Mouse (Mus musculus): Measurements from ENCODE around the gene Nsun7. TPM values are rescaled to one million over a fixed set of nuclear protein-coding genes. Genes with fewer than 3 reads are reported as not detected.

Nsun7 gene
- polyA plus RNA-seq, 1 experiment from 2014 or later = not detected

DNA sequence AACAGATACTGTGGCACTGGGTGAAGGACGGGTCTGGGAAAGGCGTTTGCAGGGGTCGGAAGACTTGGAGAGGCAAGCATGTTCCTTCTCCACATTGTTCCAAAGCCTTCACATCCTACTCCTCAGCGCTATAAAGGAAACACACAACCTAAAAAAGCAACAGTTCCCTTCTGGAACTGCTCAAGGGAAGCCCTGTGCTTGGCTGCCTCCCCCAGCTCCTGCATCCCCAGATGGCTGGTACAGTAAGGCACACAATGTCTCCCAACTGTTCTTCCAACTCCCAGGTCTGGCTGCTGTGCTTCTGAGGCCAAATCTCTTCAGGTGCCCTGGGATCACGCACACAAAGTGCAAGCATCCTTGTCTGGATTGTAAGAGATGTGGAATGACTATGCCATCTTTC lies 56.1 kb downstream of the Nsun7 start:
- Histone ChIP-seq H3K27me3 (replicated peaks; ENCODE audit: control insufficient read depth, insufficient read depth, low read length) (no peaks in the 10 kb centered on the region), H3K4me3 (ENCODE audit: low read depth, low read length) (no peak overlapping the region), H3K36me3 (ENCODE audit: control insufficient read depth, insufficient read depth, low read length) (no peaks in the 10 kb centered on the region), H3K9me3 (ENCODE audit: control insufficient read depth, low read length) (no peaks in the 10 kb centered on the region), H3K4me1 (replicated peaks; ENCODE audit: control insufficient read depth, insufficient read depth, low read length) (no peaks in the 10 kb centered on the region), H3K9ac (ENCODE audit: low read depth, low read length) (no peak overlapping the region), H3K4me2 (no peak overlapping the region), H3K27ac (ENCODE audit: low read depth, low read length) (no peak overlapping the region)
- DNase-seq (ENCODE audit: low spot score) (no peak), ATAC-seq (replicated peaks; ENCODE audit: low FRiP score) (no peak)
- 84% methylated on average over 5 of the region's 5 CpGs for WGBS

DNA sequence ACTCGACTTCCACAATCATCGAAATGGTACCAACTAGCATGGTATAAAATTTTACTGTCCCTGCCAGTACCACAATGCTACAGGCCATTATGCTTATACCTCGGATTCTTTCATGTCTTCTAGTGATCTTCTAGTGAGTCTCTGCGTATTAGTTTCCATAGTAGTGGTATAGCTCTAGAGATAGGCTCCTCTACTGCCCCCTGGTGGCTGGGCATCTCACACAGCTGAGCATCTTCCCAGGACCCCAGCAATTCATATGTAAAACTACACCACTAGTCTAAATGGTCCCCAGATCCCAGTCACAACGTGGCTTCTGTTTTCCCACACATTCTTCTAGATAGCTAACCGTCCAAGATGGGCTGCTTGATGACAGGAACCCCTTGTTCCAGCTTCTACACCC lies 59.6 kb downstream of the Nsun7 start:
- WGBS = 61% methylated on average over 6 of the region's 6 CpGs
- no peak overlapping the region for H3K4me2 ChIP-seq
- H3K4me1 ChIP-seq (replicated peaks; ENCODE audit: control insufficient read depth, insufficient read depth, low read length) = no peaks in the 10 kb centered on the region
- H3K4me3 ChIP-seq (ENCODE audit: low read depth, low read length) = no peak overlapping the region
- ATAC-seq (replicated peaks; ENCODE audit: low FRiP score) = no peak
- H3K27me3 ChIP-seq (replicated peaks; ENCODE audit: control insufficient read depth, insufficient read depth, low read length) = no peaks in the 10 kb centered on the region
- DNase-seq (ENCODE audit: low spot score) = no peak
- H3K9me3 ChIP-seq (ENCODE audit: control insufficient read depth, low read length) = no peaks in the 10 kb centered on the region
- H3K27ac ChIP-seq (ENCODE audit: low read depth, low read length) = no peak overlapping the region
- H3K9ac ChIP-seq (ENCODE audit: low read depth, low read length) = no peak overlapping the region
- no peaks in the 10 kb centered on the region for H3K36me3 ChIP-seq (ENCODE audit: control insufficient read depth, insufficient read depth, low read length)

DNA sequence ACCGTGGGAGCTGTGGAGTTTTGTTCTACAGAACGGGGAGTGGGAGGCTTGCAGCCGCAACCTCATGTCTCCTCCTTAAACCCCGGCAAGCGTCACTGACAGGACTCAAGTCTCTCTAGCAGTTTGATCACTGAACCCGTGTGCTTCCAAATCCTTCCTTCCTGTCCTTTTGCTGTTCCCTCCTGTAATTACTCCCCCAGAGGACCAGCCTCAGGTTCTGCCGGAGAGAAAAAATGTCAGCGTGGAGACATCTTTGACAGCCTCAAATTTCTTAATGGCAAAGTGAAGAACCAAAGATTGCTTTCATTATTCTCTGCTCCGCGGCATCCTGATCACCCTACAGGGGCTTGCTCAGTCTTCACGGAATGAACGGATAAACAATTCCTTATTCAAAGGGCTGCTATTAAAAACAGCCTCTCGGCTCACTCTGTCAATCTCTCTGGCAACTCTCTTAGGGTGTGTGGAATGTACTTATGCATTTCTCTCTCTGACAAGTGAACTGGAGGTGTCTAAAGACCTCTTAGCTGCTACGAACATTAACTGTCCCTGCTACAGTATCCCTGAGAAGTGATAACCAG lies 60.2 kb downstream of the Nsun7 start:
- Histone ChIP-seq H3K4me1 (replicated peaks; ENCODE audit: control insufficient read depth, insufficient read depth, low read length) (no peaks in the 10 kb centered on the region), H3K36me3 (ENCODE audit: control insufficient read depth, insufficient read depth, low read length) (no peaks in the 10 kb centered on the region), H3K4me3 (ENCODE audit: low read depth, low read length) (no peak overlapping the region), H3K4me2 (no peak overlapping the region), H3K9me3 (ENCODE audit: control insufficient read depth, low read length) (no peaks in the 10 kb centered on the region), H3K27me3 (replicated peaks; ENCODE audit: control insufficient read depth, insufficient read depth, low read length) (no peaks in the 10 kb centered on the region), H3K27ac (ENCODE audit: low read depth, low read length) (no peak overlapping the region), H3K9ac (ENCODE audit: low read depth, low read length) (no peak overlapping the region)
- ATAC-seq (replicated peaks; ENCODE audit: low FRiP score) = no peak
- WGBS = 73% methylated on average over 14 of the region's 14 CpGs
- DNase-seq (ENCODE audit: low spot score) = no peak

DNA sequence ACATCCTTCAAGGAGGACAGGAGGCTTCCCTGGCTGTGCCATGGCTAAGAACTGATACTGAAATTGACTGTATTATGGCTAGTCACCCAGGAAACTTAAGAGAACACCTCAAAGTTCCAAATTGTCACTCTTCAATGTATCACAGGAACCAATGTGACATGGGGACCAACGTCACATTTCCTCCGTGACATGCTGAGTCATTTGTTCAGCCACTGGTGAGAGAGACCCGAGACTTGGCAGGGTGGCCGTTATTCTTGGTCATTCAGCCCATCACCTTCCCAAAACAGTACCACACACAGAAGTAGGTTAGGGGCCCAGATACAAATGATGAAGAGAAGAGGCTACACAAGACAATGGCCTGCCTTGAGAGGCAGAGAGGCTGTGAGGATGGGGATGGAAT lies 63.4 kb downstream of the Nsun7 start:
- Histone ChIP-seq H3K9ac (ENCODE audit: low read depth, low read length) (no peak overlapping the region), H3K4me1 (replicated peaks; ENCODE audit: control insufficient read depth, insufficient read depth, low read length) (no peaks in the 10 kb centered on the region), H3K27me3 (replicated peaks; ENCODE audit: control insufficient read depth, insufficient read depth, low read length) (no peaks in the 10 kb centered on the region), H3K9me3 (ENCODE audit: control insufficient read depth, low read length) (no peaks in the 10 kb centered on the region; the same call in 1 of the 2 replicates), H3K4me2 (no peak overlapping the region), H3K27ac (ENCODE audit: low read depth, low read length) (no peak overlapping the region; the same call in 1 of the 2 replicates), H3K36me3 (ENCODE audit: control insufficient read depth, insufficient read depth, low read length) (no peaks in the 10 kb centered on the region), H3K4me3 (ENCODE audit: low read depth, low read length) (no peak overlapping the region)
- DNase-seq (ENCODE audit: low spot score) (no peak), ATAC-seq (replicated peaks; ENCODE audit: low FRiP score) (no peak)
- 39% methylated on average over 4 of the region's 4 CpGs for WGBS

DNA sequence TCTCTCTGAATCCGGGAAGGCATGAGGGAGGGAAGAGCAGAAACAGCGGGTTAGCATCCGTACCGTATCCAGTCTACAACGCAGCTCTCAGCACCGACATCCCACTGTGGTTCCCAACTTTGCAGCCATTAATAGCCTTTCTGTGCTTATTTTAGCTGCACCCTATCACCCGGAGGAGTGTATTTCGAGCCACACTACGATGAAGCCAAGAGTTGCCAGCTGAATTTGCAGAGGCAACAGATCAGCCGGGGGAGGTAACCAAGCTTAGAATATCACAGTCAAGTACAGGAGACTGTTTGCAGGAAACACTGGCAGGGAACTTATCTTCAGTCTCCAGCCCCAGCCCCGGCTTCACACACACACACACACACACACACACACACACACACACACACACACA lies 63.9 kb downstream of the Nsun7 start:
- ATAC-seq (replicated peaks; ENCODE audit: low FRiP score) = no peak
- WGBS = 58% methylated on average over 11 of the region's 11 CpGs

DNA sequence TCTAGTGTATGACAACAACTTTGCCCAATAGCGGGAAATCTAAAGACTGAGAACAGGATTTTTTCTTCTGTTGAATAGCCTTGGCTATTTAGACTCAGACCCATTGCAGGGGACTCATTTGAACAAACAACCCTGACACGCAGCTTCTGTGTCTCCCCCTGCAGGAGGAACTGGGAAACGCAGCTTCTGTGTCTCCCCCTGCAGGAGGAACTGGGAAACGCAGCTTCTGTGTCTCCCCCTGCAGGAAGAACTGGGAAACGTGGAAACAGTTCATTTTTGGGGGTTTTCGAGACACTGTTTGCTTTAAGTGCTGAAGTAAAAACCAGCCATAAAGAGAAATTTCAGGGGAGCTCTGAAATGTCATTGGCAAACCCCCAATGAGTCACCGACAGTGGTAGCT lies 66.7 kb downstream of the Nsun7 start:
- ATAC-seq (replicated peaks; ENCODE audit: low FRiP score) (no peak), DNase-seq (ENCODE audit: low spot score) (no peak)
- Histone ChIP-seq H3K4me2 (no peak overlapping the region), H3K36me3 (ENCODE audit: control insufficient read depth, insufficient read depth, low read length) (no peaks in the 10 kb centered on the region), H3K4me1 (replicated peaks; ENCODE audit: control insufficient read depth, insufficient read depth, low read length) (no peaks in the 10 kb centered on the region), H3K27ac (ENCODE audit: low read depth, low read length) (no peak overlapping the region), H3K27me3 (replicated peaks; ENCODE audit: control insufficient read depth, insufficient read depth, low read length) (no peaks in the 10 kb centered on the region), H3K9me3 (ENCODE audit: control insufficient read depth, low read length) (no peaks in the 10 kb centered on the region; the same call in 1 of the 2 replicates), H3K9ac (ENCODE audit: low read depth, low read length) (no peak overlapping the region), H3K4me3 (ENCODE audit: low read depth, low read length) (no peak overlapping the region)
- WGBS = 69% methylated on average over 7 of the region's 7 CpGs

More for the DNA sequence above, 63.9 kb downstream of the Nsun7 start:
- Histone ChIP-seq H3K36me3 (ENCODE audit: control insufficient read depth, insufficient read depth, low read length) (no peaks in the 10 kb centered on the region), H3K9me3 (ENCODE audit: control insufficient read depth, low read length) (no peaks in the 10 kb centered on the region; the same call in 1 of the 2 replicates), H3K27ac (ENCODE audit: low read depth, low read length) (no peak overlapping the region), H3K4me2 (no peak overlapping the region), H3K27me3 (replicated peaks; ENCODE audit: control insufficient read depth, insufficient read depth, low read length) (no peaks in the 10 kb centered on the region), H3K4me1 (replicated peaks; ENCODE audit: control insufficient read depth, insufficient read depth, low read length) (no peaks in the 10 kb centered on the region), H3K4me3 (ENCODE audit: low read depth, low read length) (no peak overlapping the region), H3K9ac (ENCODE audit: low read depth, low read length) (no peak overlapping the region)
- DNase-seq (ENCODE audit: low spot score) = no peak

DNA sequence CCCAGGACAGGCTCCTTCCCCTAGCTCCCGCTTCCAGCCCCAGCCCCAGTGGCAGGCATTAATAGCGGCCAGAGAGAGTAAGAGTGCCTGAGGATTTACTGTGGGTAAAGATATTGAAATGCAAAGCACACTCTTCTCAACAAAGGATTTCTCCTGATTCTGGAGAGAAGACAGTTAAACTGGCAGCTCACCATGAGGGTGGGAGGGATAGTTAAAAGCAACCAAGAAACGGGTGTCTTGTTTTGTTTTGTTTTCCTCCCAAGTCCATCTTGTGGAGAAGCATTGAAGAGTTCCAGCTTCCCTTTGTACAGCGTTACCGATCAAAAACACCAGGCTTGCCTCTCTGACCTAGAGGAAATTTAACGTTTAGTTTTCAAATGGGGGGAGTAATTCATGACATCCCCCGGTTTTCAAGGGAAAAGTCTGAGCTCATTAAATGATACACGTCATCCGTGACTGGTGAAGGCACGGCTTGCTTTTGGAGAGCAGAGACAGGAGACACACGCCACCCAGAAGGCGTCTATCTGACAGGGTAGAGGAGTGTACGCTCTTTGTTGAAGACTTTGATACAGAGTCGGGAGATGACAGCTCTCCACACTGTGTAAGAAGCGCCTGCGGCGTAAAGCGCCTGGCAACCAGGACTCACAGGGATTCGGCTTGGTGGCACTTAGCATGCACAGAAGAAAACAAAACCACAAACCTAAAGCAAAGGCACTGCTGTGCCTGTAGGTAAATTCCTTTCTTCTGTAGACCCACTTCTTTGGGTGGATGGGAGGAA lies 68.4 kb downstream of the Nsun7 start:
- Histone ChIP-seq H3K36me3 (ENCODE audit: control insufficient read depth, insufficient read depth, low read length) (no peaks in the 10 kb centered on the region), H3K9me3 (ENCODE audit: control insufficient read depth, low read length) (no peaks in the 10 kb centered on the region; the same call in 1 of the 2 replicates), H3K4me2 (no peak overlapping the region), H3K4me1 (replicated peaks; ENCODE audit: control insufficient read depth, insufficient read depth, low read length) (no peaks in the 10 kb centered on the region), H3K27me3 (replicated peaks; ENCODE audit: control insufficient read depth, insufficient read depth, low read length) (no peaks in the 10 kb centered on the region), H3K4me3 (ENCODE audit: low read depth, low read length) (no peak overlapping the region), H3K9ac (ENCODE audit: low read depth, low read length) (no peak overlapping the region), H3K27ac (ENCODE audit: low read depth, low read length) (no peak overlapping the region)
- DNase-seq (ENCODE audit: low spot score) (no peak), ATAC-seq (replicated peaks; ENCODE audit: low FRiP score) (no peak)
- 71% methylated on average over 19 of the region's 19 CpGs for WGBS

DNA sequence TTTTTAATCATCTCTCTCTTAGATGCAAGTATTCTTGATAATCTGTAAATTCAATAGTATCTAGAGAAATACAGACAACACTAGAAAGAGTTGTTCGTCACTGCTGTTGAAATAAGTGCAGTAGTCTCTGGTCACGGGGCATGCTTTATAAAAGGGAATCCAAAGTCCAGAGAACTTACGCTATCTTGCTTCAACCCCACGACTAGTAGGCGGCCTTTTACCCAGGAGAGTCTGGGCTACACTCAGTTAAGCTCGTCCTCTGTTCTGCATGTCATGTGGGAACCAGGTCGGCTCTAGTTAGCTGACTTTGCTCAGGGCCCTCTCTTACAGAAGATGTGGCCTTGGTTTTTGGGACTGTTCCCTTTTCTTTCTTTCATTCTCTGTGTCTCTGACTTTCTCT lies 69.1 kb downstream of the Nsun7 start:
- Histone ChIP-seq H3K4me3 (ENCODE audit: low read depth, low read length) (no peak overlapping the region), H3K27ac (ENCODE audit: low read depth, low read length) (no peak overlapping the region), H3K9ac (ENCODE audit: low read depth, low read length) (no peak overlapping the region), H3K4me2 (no peak overlapping the region), H3K4me1 (replicated peaks; ENCODE audit: control insufficient read depth, insufficient read depth, low read length) (no peaks in the 10 kb centered on the region), H3K27me3 (replicated peaks; ENCODE audit: control insufficient read depth, insufficient read depth, low read length) (no peaks in the 10 kb centered on the region), H3K36me3 (ENCODE audit: control insufficient read depth, insufficient read depth, low read length) (no peaks in the 10 kb centered on the region), H3K9me3 (ENCODE audit: control insufficient read depth, low read length) (no peaks in the 10 kb centered on the region; the same call in 1 of the 2 replicates)
- DNase-seq (ENCODE audit: low spot score) (no peak), ATAC-seq (replicated peaks; ENCODE audit: low FRiP score) (no peak)
- 79% methylated on average over 7 of the region's 7 CpGs for WGBS

DNA sequence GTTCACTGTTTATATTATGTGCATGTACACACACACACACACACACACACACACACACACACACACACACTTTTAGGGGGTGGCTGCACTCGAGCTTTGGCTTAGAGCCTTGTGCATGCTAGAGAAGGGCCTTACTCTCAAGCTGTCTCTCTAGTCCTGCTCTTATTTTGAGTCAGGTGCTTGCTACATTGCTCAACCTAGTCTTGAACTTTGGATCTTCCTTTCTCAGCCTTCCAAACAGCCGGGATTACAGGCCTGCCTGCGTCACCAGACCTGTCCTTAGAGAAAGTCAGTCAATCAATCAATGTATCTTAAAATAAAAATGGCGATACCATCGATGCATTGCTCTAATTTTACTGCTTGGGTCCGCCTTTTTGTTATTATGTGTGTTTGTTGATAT lies 71.1 kb downstream of the Nsun7 start:
- ATAC-seq (replicated peaks; ENCODE audit: low FRiP score) = no peak
- Histone ChIP-seq H3K9ac (ENCODE audit: low read depth, low read length) (no peak overlapping the region), H3K9me3 (ENCODE audit: control insufficient read depth, low read length) (no peaks in the 10 kb centered on the region; the same call in 1 of the 2 replicates), H3K27ac (ENCODE audit: low read depth, low read length) (no peak overlapping the region), H3K4me1 (replicated peaks; ENCODE audit: control insufficient read depth, insufficient read depth, low read length) (no peaks in the 10 kb centered on the region), H3K4me2 (no peak overlapping the region), H3K4me3 (ENCODE audit: low read depth, low read length) (no peak overlapping the region), H3K36me3 (ENCODE audit: control insufficient read depth, insufficient read depth, low read length) (no peaks in the 10 kb centered on the region), H3K27me3 (replicated peaks; ENCODE audit: control insufficient read depth, insufficient read depth, low read length) (no peaks in the 10 kb centered on the region)
- DNase-seq (ENCODE audit: low spot score) = no peak
- 80% methylated on average over 6 of the region's 6 CpGs for WGBS
